Mouse (Mus musculus) left cerebral cortex, adult 18-20 months (tissue): ENCODE results near the gene Ankrd34a. TPM values are rescaled to one million over a fixed set of nuclear protein-coding genes. Genes with fewer than 3 reads are reported as not detected.
A peak's percentile ranks its signal among the peaks of the same experiment; 100 is the strongest.
"Not testable (repeated sequence)": the region's sequence is repeated elsewhere in the genome, so short reads cannot be mapped to it uniquely, and the experiment has no call there.

Experiments
- DNase-seq, 2 experiments: peaks; one replicate each; pipeline ENCODE4 v3.0.0; 2021 to 2022; ENCODE audit warnings: low spot score in 2 of 2, mixed read lengths in 1 of 2
- total RNA-seq, 2 experiments: library from RNA; stranded (reverse); gene quantifications; 2 replicates each; pipeline ENCODE4 v1.2.3; 2021

The Ankrd34a gene
- total RNA-seq, 2 experiments from 2014 or later = 67.3 to 77.4 TPM

DNA sequence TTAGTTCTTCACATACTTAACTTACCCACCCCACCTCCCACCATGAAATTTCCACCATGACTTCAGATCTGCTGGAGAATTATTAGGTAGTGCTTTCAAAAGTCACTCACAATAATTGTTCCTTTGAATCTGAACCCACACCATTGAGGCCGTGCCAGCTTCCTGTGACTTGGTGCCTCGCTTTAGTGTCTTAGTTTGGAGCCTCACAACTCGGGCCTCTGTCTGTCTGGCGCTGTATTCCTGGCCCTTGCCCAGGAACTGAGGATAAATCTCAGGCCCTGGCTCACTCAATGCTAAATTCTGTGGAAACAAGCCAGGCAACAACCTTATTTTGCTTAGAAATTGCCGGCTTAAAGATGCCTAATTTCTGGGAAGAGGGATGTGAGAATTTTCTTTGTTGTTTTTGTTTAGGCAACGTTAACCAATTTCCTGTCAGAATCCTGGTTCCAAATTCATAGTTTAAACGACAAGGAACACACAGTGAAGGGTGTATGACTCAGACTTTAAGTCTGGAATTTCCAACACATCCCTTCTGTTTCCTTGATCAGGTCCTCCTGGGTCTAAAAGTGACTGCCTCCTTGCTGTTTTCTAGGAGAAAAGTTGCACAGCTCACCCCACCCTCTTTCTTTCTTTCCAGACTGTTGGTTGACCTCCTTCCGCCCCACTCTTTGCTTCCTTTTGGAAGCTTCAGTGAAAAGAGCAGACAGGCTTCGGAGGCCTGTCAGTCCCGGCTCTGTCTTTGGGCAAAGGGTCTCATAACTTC lies 5.7 kb downstream of the Ankrd34a start:
- peak in 1 of 2 experiments; percentile 38 for DNase-seq

DNA sequence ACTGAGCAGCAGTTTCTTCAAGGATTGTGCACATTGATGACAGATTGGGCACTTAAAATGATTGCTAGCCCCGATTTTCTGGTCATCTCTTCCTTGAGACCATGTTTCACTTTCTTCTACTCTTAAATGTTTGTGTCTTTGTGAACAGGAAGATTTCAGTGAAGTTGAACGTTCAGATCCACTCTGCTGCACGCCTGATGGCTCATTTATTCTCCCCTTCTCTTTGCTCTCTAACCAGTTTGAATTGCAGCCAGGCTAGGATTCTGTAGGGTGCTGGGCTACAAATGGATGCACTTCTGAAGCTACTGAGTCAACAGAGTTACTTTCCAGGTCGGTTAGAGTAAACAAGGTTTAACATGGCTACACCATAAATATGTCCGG lies 6.3 kb downstream of the Ankrd34a start:
- DNase-seq = no peak

GRCm38 (mm10) chr3:96603311-96603710 lies 6.9 kb downstream of the Ankrd34a start:
- no peak for DNase-seq

DNA sequence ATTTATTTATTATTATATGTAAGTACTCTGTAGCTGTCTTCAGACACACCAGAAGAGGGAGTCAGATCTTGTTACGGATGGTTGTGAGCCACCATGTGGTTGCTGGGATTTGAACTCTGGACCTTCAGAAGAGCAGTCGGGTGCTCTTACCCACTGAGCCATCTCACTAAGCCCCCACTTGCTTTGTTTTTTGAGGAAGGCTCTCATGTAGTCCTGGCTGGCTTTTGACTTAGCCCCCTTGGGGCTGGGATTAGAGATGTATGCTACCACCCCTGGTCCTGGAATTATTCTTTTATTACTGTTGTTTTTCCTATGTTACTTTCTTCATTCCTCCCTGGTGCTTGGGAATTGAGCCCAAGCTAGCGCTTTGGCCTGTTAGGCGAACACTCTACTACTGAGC lies 9.6 kb downstream of the Ankrd34a start:
- not testable (repeated sequence) for DNase-seq

GRCm38 (mm10) chr3:96606618-96607017 lies 10.2 kb downstream of the Ankrd34a start:
- no peak for DNase-seq

GRCm38 (mm10) chr3:96617941-96618340 lies 21.5 kb downstream of the Ankrd34a start:
- no peak for DNase-seq

GRCm38 (mm10) chr3:96623201-96623600 lies 26.8 kb downstream of the Ankrd34a start:
- no peak for DNase-seq

- peak; percentile 96 to 98 for DNase-seq
These were observed 33.5 kb downstream of the Ankrd34a start, which contains the start of gene Rbm8a for GRCm38 (mm10) chr3:96629729-96630600. Gene Rbm8a, plus strand, starts transcription at chr3:96629933.

DNA sequence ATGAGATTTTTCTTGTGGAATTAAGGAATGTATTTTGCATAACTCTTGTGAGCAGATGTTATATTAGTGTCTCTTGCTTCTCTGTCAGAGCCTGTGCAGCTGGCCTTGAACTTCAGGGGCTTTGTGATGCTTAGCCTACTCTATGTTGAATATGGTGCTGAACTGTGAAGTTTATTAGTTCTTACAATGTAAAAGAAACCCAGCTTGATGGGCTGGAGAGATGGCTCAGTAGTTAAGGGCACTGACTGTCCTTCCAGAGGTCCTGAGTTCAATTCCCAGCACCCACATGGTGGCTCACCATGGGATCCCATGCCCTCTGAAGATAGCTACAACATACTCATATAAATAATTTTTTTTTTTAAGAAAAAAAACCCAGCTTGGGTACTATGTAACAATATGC lies 35.6 kb downstream of the Ankrd34a start:
- DNase-seq = no peak

GRCm38 (mm10) chr3:96634015-96634414 lies 37.6 kb downstream of the Ankrd34a start:
- DNase-seq = no peak

DNA sequence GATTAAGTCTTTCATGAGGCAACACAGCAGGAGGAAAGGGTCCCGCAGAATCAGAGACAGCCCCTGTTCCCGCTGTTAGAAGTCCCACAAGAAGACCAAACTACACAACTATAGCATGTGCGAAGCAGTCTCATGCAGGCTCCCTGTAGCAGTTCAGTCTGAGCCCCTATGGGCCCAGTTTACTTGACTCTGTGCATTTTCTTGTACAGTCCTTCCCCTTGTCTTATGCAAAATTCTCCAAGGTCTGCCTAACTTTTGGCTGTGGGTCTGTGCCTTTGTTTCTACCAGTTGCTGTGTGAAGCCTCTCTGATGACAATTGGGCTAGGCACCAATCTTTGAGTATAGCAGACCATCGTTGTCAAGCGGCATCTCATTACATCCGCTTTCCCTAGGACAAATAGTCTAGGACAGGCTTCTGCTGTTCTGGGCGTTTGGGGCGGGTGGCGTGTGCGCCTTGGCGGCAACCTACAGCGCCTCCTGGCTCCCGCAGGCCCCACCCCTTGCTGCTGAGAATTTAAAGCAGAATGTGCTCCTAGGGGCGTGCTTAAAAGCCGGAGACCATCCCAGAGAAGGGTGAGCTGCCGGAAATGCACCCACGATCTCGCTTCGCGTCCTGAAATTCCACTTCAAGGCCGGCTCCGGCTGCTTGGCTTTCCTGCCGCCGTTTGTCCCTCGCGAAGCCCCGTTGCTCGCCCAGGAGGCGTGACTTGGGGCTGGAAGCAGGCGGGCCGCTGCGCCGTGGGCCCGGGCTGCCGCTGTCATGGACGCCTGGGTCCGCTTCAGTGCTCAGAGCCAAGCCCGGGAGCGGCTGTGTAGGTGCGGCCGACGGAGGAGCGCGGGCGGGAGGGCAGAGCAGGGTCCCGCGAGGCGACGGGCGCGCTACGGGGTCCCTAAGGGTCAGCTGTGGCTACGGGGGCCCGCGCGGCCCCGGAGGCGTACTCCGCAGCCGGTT lies 38.8 kb downstream of the Ankrd34a start, which contains the start of the genes Pex11b and Gm42957:
Gene Pex11b, plus strand, starts transcription at position 449 of the 952 bp plus-strand sequence.
Gene Gm42957, plus strand, starts transcription at position 547 of the 952 bp plus-strand sequence.
- DNase-seq = peak; percentile 89 to 92

DNA sequence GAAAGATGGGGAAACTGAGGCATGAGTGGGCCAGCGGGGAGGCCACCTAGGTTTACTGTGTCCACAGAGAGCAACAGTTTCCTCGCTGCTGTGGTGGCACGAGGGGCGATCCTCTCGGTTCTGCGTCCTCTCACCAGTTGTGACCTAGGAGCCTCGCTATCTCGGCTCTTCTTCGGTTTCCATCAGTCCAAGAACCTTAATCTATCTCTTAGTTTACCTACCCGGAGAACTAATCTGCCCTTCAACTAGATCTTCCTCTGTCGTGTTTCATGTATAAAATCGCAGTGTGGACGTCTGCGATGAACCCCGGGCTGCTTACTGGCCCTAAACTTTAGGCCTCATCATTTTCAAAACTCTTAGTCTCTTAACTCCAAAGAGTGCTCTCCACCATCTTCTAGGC lies 39.5 kb downstream of the Ankrd34a start:
- DNase-seq = no peak

- no peak for DNase-seq
These were observed 40.0 kb downstream of the Ankrd34a start for GRCm38 (mm10) chr3:96636448-96636847.

- peak; percentile 61 to 69 for DNase-seq
These were observed 42.8 kb downstream of the Ankrd34a start for GRCm38 (mm10) chr3:96639219-96639618.

DNA sequence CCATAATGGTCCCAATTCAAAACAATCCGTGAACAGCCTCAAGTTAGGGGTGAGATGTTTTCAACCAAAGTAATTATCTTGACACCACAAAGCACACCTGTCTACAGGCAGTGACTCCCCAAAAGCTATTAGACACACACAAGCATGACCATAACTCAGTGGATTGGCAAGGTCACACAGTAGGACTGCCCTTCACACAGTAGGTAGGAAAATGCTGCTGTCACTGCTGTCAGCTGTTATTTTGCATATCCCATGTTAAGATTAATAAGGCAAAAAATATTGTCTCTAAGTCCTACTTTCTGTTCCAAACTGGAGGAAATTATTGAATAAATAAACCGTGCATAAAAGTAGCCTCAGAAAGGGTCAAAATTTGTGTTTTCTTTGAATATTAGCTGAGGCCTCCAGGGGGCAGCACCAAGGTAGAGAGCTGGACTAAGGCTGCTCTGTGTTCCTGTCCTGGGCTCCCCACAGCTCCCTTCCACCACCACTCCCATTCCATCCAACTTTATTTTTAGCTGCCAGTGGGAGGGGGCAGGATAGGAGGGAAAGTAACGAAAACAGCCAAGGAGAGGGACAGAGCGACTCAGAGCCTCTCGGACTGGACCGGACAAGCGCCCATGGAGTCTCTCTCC lies 48.7 kb downstream of the Ankrd34a start, which contains the start of gene Itga10:
Gene Itga10, plus strand, starts transcription at position 567 of the 632 bp plus-strand sequence.
- peak; percentile 28 to 36 for DNase-seq

DNA sequence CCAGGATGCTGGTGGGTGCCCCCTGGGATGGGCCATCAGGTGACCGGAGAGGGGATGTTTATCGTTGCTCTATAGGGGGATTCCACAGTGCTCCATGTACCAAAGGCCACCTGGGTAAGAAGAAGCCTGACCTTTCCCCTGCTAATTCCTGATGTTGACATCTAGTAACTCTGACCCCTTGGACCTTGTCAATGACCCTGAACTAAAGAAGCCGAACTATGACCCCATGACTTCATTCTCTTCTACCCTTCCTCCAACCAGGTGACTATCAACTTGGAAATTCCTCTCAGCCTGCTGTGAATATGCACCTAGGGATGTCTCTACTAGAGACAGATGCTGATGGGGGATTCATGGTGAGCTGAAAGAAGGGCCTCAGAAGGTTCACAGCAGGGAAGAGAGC lies 50.9 kb downstream of the Ankrd34a start:
- DNase-seq = no peak
